Mouse (Mus musculus): ENCODE measurements at regions not wholly inside any gene's neighbourhood (a gene's known extent, or its start where the extent isn't known, plus 50 kb on each side); places are given as distances from the start of the nearest gene placed in this dataset.

GRCm38 (mm10) chr12:26067866-26068684 is 347.0 kb downstream of the Rnf144a start:
- DNase-seq = peak; percentile 13 to 38

DNA sequence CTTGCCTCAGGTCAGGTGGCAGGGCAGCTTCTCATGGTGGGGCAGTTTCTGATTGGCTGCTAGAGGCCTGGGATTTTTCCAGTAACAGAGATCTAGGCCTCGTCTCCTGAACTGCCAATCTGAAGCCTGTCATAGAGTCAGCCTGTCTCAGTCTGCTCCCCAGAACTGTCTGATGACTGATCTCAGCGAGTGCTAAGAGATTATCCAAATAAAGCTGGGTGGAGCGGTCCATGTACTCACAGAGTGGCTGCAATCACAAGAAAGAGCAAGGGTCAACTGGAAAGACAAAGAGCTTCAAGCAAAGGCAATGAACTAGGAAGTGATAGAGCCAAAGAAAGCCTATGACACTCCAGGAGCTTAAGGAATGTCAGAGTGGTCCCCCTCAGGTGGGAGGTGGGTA is 354.7 kb downstream of the Rnf144a start:
- DNase-seq = no peak

GRCm38 (mm10) chr12:26059090-26059489 is 356.0 kb downstream of the Rnf144a start:
- DNase-seq = no peak

GRCm38 (mm10) chr12:26057491-26058054 is 357.5 kb downstream of the Rnf144a start:
- DNase-seq = no peak

DNA sequence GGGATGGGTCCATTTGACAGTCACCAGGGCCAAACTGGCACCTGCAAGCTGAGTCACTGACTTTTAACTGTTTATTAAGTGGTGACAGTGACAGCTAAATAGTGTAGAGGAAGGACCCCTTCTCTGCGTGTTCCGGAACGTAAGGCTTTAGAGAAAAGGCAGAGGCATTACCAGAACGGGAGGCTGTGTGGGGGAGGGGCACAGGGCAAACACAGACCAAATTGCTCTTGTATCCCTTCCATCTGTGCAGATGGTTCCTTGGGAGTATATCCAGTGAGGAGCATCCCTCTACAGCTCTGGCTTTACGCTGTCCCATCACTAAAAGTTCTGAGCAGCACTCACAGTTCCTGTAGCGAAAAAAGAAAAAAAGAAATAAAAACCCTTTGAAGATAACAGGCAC is 368.1 kb downstream of the Rnf144a start:
- DNase-seq = no peak

DNA sequence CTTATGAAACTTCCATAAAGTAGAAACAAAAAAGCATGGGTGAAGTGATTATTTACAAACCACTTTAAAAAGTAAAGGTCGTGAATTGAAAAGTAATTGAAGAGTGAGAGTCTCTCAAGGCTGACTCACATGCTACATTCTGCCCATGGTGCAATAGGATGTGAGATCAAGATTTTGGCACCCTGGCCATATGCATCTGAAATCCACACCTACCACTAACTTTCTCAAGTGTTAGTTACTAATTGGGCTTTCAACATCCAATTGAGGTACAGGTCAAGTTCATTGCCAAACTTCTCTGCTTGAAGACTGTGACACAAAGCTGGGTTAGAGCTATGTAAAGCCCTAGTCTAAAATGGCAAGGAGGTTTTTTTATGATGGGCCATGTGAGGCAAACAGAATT is 369.7 kb downstream of the Rnf144a start:
- DNase-seq = peak in 1 of 2 experiments; percentile 17

- DNase-seq = no peak
Observed at GRCm38 (mm10) chr12:26012951-26013350, 402.1 kb downstream of the Rnf144a start.

DNA sequence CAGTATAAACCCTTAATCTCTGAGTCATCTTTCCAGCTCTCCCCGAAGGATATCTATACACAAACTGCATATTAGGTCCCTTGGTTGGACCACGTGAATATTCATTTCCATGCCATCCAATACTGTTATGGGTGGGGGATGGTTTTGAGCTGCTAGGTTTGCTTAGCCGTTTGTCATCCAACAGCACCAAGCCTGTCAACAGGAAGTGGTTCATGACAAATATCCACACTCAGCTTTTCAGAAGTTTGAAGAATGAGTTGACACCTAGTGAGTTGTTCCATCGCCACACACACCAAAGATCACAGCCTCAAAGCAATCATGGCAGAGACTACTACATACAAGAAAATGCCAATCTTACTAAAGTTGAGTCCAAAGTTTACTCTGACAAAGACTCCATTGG is 421.0 kb downstream of the Rnf144a start:
- DNase-seq = no peak

- no peak for DNase-seq
Observed at GRCm38 (mm10) chr12:25991801-25992525, 423.1 kb downstream of the Rnf144a start.

- DNase-seq = no peak
Observed at GRCm38 (mm10) chr12:25982545-25982944, 432.5 kb downstream of the Rnf144a start.

DNA sequence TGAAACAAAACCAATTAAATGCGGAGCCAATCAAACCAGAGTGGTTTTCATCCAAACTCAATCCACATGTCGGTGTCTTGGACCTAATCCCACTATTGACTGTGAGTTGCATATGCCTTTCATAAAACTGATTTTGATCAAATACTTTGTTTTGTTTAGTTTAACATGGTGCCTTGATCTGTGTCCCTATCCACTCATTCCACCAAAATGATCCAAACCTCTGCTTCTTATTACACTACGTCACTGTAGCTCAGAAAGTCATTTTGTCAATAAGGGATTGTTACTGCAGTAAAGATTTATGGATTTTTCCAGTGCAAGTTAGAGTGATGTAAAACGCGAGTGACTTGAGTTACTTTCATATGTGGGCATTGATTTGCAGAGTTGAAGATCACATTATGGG is 436.7 kb downstream of the Rnf144a start:
- DNase-seq = no peak

DNA sequence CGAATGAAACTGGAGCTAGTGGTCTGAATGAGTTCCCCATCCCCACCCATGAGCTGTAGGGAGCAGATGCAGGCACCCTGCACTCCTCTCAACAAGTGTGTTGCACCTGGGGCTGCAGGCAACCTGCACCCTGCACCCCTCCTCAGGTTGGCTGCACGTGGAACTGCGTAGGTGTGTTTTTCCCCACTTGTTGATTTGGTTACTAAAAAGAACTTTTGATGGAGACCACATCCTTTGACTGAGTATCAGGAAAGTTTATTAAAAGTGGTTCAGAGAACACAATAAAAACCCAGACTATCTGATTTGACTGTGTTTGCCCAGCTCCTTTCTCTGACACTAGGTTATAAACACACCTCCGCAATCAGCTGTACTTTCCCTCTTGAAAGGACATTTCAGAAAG is 456.5 kb downstream of the Rnf144a start:
- no peak for DNase-seq

DNA sequence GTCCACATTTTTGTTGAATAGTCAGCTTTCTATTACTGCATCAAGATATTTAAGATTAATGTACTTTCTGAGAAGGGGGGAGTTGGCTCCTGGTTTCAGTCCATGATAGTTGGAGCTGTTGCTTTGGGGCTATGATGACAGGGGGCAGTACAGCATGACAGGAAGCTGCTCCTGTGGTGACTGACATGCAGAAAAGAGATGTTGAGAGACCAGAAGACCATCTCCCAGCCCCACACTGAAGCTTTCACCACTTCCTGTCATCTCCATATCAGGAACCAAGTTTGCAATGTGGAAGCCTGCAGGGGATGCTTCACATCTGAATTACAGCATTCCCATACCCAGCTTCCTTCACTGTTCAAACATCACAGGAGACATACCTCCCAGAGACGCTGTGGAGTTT is 457.5 kb downstream of the Rnf144a start:
- DNase-seq = no peak

GRCm38 (mm10) chr12:25947107-25947506 is 467.9 kb downstream of the Rnf144a start:
- DNase-seq = no peak

DNA sequence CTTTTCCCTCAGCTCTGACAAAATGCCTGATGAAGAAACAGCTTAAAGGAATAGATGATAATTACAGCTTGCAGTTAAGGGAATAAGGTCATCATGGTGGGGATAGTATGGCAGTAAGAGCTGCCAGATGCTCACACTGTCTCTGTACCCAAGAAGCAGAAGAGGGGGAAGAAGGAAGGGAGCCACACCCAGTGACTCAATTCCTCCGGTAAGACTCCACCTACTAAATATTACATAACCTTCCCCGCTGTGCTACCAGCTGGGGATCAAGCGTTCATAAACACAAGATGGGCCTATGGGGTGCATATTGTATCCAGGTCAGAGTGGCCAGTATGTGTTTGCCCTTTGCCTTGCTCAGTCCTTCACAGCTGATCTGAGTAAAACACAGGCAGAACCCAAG is 468.9 kb downstream of the Rnf144a start:
- no peak for DNase-seq

GRCm38 (mm10) chr12:25938856-25939255 is 476.2 kb downstream of the Rnf144a start:
- DNase-seq = no peak

DNA sequence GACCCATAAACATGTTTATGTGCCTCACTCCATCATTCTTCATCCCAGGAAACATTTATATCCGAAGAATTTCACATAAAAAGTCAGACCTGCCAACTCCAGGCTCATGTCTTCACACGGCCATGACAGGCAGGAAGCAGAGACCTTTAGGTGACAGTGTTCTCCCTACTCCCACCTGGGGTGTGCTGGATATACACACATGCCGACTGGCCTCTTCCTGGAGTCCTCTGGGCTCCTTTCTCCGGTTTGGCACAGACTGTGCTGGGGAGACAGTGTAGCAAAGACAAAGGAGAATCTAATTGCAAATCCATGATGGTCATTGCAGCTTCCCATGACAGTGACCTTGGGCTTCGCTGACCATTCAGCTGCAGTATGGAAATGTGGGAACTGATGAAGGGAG is 480.1 kb downstream of the Rnf144a start:
- DNase-seq = no peak

GRCm38 (mm10) chr12:25934526-25934925 is 480.5 kb downstream of the Rnf144a start:
- DNase-seq = no peak

DNA sequence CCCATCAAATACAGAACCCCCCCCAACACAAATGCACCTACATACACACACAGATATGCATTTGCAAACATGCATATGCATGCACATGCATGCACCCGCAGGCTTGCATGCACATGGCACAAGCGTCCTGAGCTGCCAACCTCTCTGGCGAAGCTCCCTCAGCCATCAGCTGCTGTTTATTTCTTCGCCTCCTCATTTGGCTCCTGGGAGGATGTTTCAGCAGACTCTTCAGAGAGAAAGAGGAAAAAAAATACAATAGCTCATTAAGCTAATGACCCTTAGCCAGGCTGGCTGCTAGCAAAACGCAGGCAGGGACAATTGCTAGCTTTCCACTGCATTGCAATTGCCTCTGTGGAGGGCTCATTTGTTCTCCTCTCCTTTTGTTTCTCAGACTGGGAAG is 488.7 kb downstream of the Rnf144a start:
- DNase-seq = no peak

DNA sequence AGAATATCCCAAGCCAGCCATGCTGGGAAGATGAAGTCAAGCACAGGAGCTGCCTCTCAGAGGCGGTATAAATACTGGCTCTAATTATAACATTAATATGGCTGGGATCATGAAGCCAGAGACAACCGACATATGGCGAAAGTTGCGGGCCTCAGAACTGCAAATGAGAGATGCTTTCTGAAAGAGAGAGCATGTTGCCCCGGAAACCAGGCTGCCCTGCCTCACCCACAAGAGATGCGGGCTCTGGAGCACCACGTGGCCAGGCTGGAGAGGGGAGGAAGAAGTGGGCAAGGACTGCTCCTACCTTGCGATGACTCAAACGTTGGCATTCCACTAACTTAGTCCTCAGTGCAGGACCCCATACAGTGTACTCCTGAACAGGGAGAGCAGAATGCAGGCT is 490.5 kb downstream of the Rnf144a start:
- no peak for DNase-seq

GRCm38 (mm10) chr12:25923772-25924171 is 491.3 kb downstream of the Rnf144a start:
- DNase-seq = peak in 1 of 2 experiments; percentile 2

GRCm38 (mm10) chr12:25905614-25906013 is 509.4 kb downstream of the Rnf144a start:
- no peak for DNase-seq

- no peak for DNase-seq
Observed at GRCm38 (mm10) chr12:25896543-25896942, 518.5 kb downstream of the Rnf144a start.

DNA sequence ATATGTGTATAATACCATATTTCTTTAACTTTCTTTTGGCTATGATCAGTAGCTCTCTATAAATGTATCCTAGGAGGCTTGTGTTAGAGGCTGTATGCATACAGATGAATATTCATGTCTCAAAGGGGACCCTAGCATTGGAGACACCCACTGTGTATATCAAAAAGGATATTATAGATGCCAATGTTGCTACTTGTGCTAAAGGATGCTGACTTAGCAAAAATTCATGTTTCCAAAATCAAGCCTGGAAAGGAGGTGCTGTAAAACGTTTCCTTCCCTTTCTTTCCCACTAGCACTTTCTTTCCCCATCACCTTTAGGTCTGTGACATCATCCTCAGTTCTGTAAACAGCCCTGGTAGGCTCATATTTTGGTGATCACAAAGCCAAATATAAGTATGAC is 519.4 kb downstream of the Rnf144a start:
- no peak for DNase-seq

Data from lung, adult 18-20 months (tissue).